Mouse (Mus musculus): Measurements from ENCODE around the gene Egr2. TPM values are rescaled to one million over a fixed set of nuclear protein-coding genes. Genes with fewer than 3 reads are reported as not detected.
A peak's percentile ranks its signal among the peaks of the same experiment; 100 is the strongest.

Gene Egr2
- polyA plus RNA-seq, 2 experiments = 1.2 to 2.0 TPM

GRCm38 (mm10) chr10:67529769-67530168, 5.5 kb upstream of the Egr2 start:
- H3K9ac ChIP-seq (ENCODE audit: low read depth, low read length, severe bottlenecking) = no peak overlapping the region
- no peak overlapping the region for H3K4me3 ChIP-seq (replicated peaks; ENCODE audit: low read length)
- H3K36me3 ChIP-seq (ENCODE audit: control insufficient read depth, insufficient read depth, low read length) = no peaks in the 10 kb centered on the region
- no peak overlapping the region for H3K4me2 ChIP-seq (replicated peaks; ENCODE audit: low read depth, low read length, severe bottlenecking)
- no peaks in the 10 kb centered on the region for H3K4me1 ChIP-seq (ENCODE audit: control insufficient read depth, insufficient read depth, low read length)
- ATAC-seq (ENCODE audit: low FRiP score, low read depth) (no peak), DNase-seq (ENCODE audit: low spot score) (no peak)
- TF ChIP-seq POLR2A (IDR thresholded peaks at IDR 0.05; ENCODE audit: borderline replicate concordance, extremely low read depth, insufficient read depth, insufficient read length) = no peak
- H3K9me3 ChIP-seq (ENCODE audit: control insufficient read depth, low read length) = no peaks in the 10 kb centered on the region
- H3K27me3 ChIP-seq (ENCODE audit: control insufficient read depth, insufficient read depth, low read length) = peaks cover 16% of the 10 kb centered on the region
- WGBS = 86% methylated on average over 4 of the region's 4 CpGs
- H3K27ac ChIP-seq (replicated peaks; ENCODE audit: low read depth, low read length) = no peak overlapping the region

DNA sequence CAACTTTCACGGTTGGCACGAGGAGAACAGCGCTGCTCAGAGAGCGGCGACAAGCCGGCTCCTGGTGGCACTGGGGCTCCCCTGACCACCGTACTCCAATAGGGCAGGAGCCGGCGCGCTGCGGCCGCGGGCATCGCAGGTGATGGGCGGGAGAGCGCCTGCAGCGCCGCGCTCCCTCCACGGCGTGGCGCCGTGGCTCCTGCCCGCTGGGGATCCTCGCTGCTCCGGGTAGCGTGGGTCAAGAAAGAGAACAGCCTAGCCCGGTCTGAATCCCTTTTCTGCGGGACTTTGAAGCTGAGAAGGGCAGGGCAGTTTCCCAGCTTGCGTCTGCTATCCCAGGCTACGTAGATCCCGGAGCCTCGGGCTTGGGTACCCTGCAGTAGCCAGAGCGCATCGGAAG, 697 bp downstream of the Egr2 start:
- H3K4me3 ChIP-seq (replicated peaks; ENCODE audit: low read length) = peak overlapping the region; percentile 66
- TF ChIP-seq POLR2A (IDR thresholded peaks at IDR 0.05; ENCODE audit: borderline replicate concordance, extremely low read depth, insufficient read depth, insufficient read length) = no peak
- H3K27ac ChIP-seq (replicated peaks; ENCODE audit: low read depth, low read length) = no peak overlapping the region
- H3K36me3 ChIP-seq (ENCODE audit: control insufficient read depth, insufficient read depth, low read length) = no peaks in the 10 kb centered on the region
- H3K4me1 ChIP-seq (ENCODE audit: control insufficient read depth, insufficient read depth, low read length) = peaks cover 21% of the 10 kb centered on the region
- 0 out of 2 replicates have a peak overlapping the region, but pooled peaks have one; percentile 40 for H3K9ac ChIP-seq (ENCODE audit: low read depth, low read length, severe bottlenecking)
- peaks cover 67% of the 10 kb centered on the region for H3K27me3 ChIP-seq (ENCODE audit: control insufficient read depth, insufficient read depth, low read length)
- peak; percentile 39; the same call in 1 of the 2 replicates for ATAC-seq (ENCODE audit: low FRiP score, low read depth)
- peak overlapping the region; percentile 99 for H3K4me2 ChIP-seq (replicated peaks; ENCODE audit: low read depth, low read length, severe bottlenecking)
- peak; percentile 56 for DNase-seq (ENCODE audit: low spot score)
- H3K9me3 ChIP-seq (ENCODE audit: control insufficient read depth, low read length) = no peaks in the 10 kb centered on the region
- under 1% methylated on average over 35 of the region's 35 CpGs for WGBS

DNA sequence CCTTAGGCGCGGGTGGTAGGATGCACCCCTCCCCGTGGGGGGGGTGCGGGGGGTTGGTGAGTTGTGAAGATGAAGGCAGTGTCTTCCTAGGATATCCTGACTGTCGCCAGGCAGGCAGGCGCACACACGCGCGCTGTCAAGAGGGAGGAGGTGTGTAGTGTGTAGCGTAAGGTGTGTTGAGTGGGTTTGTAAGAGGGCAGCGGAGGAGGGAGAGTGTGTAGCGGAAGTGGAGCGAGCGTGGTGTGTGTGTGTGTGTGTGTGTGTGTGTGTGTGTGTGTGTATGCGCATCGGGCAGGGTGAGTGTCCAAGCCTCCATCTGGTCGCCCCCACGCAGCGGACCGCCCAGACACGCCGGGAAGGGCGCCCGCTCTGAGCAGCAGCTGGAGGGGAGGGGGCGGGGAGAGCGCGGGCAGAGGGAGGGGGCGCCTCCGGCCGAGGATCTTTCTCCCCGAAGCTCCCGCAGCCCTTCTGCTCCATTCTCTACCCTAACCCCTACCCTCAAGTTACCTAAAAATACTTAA, 1.4 kb downstream of the Egr2 start:
- 3% methylated on average over 14 of the region's 32 CpGs for WGBS
- Histone ChIP-seq H3K36me3 (ENCODE audit: control insufficient read depth, insufficient read depth, low read length) (no peaks in the 10 kb centered on the region), H3K4me3 (replicated peaks; ENCODE audit: low read length) (peak overlapping the region; percentile 66), H3K9ac (ENCODE audit: low read depth, low read length, severe bottlenecking) (peak overlapping the region; percentile 40; the same call in 1 of the 2 replicates), H3K27ac (replicated peaks; ENCODE audit: low read depth, low read length) (no peak overlapping the region), H3K4me1 (ENCODE audit: control insufficient read depth, insufficient read depth, low read length) (peaks cover 21% of the 10 kb centered on the region), H3K4me2 (replicated peaks; ENCODE audit: low read depth, low read length, severe bottlenecking) (peak overlapping the region; percentile 99), H3K27me3 (ENCODE audit: control insufficient read depth, insufficient read depth, low read length) (peaks cover 70% of the 10 kb centered on the region), H3K9me3 (ENCODE audit: control insufficient read depth, low read length) (no peaks in the 10 kb centered on the region)
- no peak for TF ChIP-seq POLR2A (IDR thresholded peaks at IDR 0.05; ENCODE audit: borderline replicate concordance, extremely low read depth, insufficient read depth, insufficient read length)
- DNase-seq (ENCODE audit: low spot score) (peak; percentile 23), ATAC-seq (ENCODE audit: low FRiP score, low read depth) (peak; percentile 17)

DNA sequence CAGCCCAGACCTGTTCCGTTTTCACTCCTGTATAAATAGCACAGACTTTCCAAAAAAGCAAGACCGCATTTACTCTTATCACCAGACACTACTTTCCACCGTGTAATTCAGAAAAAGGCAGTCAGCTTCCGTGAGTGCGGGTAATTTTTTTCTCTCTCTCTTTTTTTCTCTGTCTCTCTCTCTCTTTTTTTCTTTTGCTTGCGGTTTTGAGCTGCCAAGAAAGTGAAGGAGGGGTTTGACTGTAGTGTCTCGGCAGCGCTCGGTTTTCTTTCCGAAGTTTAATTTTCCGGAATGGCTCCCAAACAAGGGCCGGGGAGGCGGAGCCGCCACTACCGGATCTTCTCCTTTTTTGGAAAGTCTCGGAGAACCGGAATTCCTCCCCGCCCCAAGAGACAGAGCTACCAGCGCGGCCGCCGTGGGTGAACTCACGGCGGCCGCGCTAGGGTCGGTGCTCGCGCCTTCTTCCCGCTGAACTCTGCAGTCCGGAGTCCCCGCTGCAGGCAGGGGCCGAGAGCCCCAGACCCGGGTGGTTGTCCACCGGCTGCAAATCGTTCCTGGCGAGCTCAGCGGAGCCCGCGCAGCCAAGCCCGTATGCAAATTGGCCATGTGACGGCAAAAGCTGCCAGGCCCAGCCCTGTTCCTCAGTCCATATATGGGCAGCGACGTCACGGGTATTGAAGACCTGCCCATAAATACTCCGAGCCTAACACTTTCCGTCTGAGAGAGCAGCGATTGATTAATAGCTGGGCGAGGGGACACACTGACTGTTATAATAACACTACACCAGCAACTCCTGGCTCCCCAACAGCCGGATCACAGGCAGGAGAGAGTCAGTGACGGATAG, 2.1 kb downstream of the Egr2 start:
- WGBS = under 1% methylated on average over 51 of the region's 51 CpGs
- H3K9me3 ChIP-seq (ENCODE audit: control insufficient read depth, low read length) = no peaks in the 10 kb centered on the region
- peak; percentile 95 for DNase-seq (ENCODE audit: low spot score)

GRCm38 (mm10) chr10:67538106-67538505, 2.8 kb downstream of the Egr2 start:
- TF ChIP-seq POLR2A (IDR thresholded peaks at IDR 0.05; ENCODE audit: borderline replicate concordance, extremely low read depth, insufficient read depth, insufficient read length) = no peak
- peak overlapping the region; percentile 66 for H3K4me3 ChIP-seq (replicated peaks; ENCODE audit: low read length)
- DNase-seq (ENCODE audit: low spot score) (no peak), ATAC-seq (ENCODE audit: low FRiP score, low read depth) (no peak)
- H3K27ac ChIP-seq (replicated peaks; ENCODE audit: low read depth, low read length) = no peak overlapping the region
- H3K4me2 ChIP-seq (replicated peaks; ENCODE audit: low read depth, low read length, severe bottlenecking) = peak overlapping the region; percentile 99
- peaks cover 76% of the 10 kb centered on the region for H3K27me3 ChIP-seq (ENCODE audit: control insufficient read depth, insufficient read depth, low read length)
- no peaks in the 10 kb centered on the region for H3K9me3 ChIP-seq (ENCODE audit: control insufficient read depth, low read length)
- peaks cover 21% of the 10 kb centered on the region for H3K4me1 ChIP-seq (ENCODE audit: control insufficient read depth, insufficient read depth, low read length)
- H3K9ac ChIP-seq (ENCODE audit: low read depth, low read length, severe bottlenecking) = no peak overlapping the region
- no peaks in the 10 kb centered on the region for H3K36me3 ChIP-seq (ENCODE audit: control insufficient read depth, insufficient read depth, low read length)
- 2% methylated on average over 19 of the region's 19 CpGs for WGBS

More for the DNA sequence above, 2.1 kb downstream of the Egr2 start:
- Histone ChIP-seq H3K36me3 (ENCODE audit: control insufficient read depth, insufficient read depth, low read length) (no peaks in the 10 kb centered on the region), H3K27me3 (ENCODE audit: control insufficient read depth, insufficient read depth, low read length) (peaks cover 76% of the 10 kb centered on the region), H3K4me2 (replicated peaks; ENCODE audit: low read depth, low read length, severe bottlenecking) (peak overlapping the region; percentile 99), H3K4me3 (replicated peaks; ENCODE audit: low read length) (peak overlapping the region; percentile 66), H3K4me1 (ENCODE audit: control insufficient read depth, insufficient read depth, low read length) (peaks cover 21% of the 10 kb centered on the region), H3K9ac (ENCODE audit: low read depth, low read length, severe bottlenecking) (peak overlapping the region; percentile 50), H3K27ac (replicated peaks; ENCODE audit: low read depth, low read length) (peak overlapping the region; percentile 58; the same call in 1 of the 2 replicates)
- no peak for TF ChIP-seq POLR2A (IDR thresholded peaks at IDR 0.05; ENCODE audit: borderline replicate concordance, extremely low read depth, insufficient read depth, insufficient read length)
- peak; percentile 91 for ATAC-seq (ENCODE audit: low FRiP score, low read depth)
